Mouse (Mus musculus): Measurements from ENCODE around the gene Nkain2.

DNA sequence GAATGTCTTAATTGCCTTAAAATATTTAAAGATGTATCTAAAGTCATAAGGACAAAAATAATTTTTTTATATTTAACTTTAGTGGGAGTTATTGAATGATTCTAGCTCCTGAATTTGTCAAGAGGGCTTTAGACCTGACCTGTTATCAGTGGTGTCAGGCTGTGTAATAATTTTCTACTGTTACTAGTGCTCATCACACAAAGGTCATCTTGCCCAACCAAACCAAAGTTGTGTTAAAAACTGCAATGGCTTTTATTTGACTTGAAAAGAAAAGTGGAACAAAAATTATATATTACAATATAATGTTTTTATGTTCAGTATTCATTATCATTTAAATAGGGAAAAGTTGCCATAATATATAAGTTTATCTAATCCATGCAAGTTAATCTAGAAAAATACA, 911.9 kb downstream of the Nkain2 start:
- no peak for TF ChIP-seq POLR2A (IDR thresholded peaks at IDR 0.05; ENCODE audit: low read depth, low read length)
- no peak for TF ChIP-seq JUND (conservative IDR thresholded peaks at IDR 0.05; ENCODE audit: low read depth, low read length)
- TF ChIP-seq CTCF (conservative IDR thresholded peaks at IDR 0.05 in 1 of 2, IDR thresholded peaks at IDR 0.05 in 1 of 2; ENCODE audit: low read depth in 2 of 2, low read length in 2 of 2), result no peak
- no peak for TF ChIP-seq MAFK (IDR thresholded peaks at IDR 0.05; ENCODE audit: insufficient replicate concordance, low read length)
- no peak for TF ChIP-seq ETS1 (conservative IDR thresholded peaks at IDR 0.05; ENCODE audit: low read depth, low read length)

All from CH12.LX (cell line).